Mouse (Mus musculus): ENCODE measurements at regions not wholly inside any gene's neighbourhood (a gene's known extent, or its start where the extent isn't known, plus 50 kb on each side); places are given as distances from the start of the nearest gene placed in this dataset.

DNA sequence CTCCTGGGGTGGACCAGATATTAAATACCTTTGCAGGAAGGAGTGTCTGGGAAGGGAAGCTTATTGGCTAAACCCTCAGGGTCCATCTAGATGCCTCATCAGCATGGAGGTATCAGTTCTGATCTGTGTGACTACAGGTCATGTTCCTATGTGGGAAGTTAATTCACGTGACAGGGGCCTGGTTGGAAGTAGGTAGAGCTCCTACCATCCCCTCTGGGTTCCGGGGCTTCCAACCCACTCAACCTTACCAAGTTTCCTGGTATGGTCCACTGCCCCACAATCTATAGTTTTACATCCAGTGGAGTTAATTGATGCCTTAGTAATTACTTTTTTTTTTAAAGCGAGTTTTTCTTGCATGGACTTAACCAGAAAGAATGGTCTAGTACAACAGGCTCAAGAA is 130.3 kb downstream of the Enc1 start:
- no peak for TF ChIP-seq CTCF (IDR thresholded peaks at IDR 0.05; ENCODE audit: low read depth, low read length)
- no peak for TF ChIP-seq POLR2A (IDR thresholded peaks at IDR 0.05; ENCODE audit: extremely low read depth, insufficient read depth, low read length)

Data from liver, adult 2 months (tissue).